Mouse (Mus musculus): ENCODE measurements around the gene Rnase11.
"Not testable (repeated sequence)": the region's sequence is repeated elsewhere in the genome, so short reads cannot be mapped to it uniquely, and the experiment has no call there.

Gene Rnase11

GRCm38 (mm10) chr14:51081035-51081434 lies 31.1 kb upstream of the Rnase11 start:
- no peak for DNase-seq (ENCODE audit: low spot score)

GRCm38 (mm10) chr14:51079180-51079579 lies 29.2 kb upstream of the Rnase11 start:
- DNase-seq (ENCODE audit: low spot score), result no peak

- no peak for DNase-seq (ENCODE audit: low spot score)
Observed at GRCm38 (mm10) chr14:51074335-51074734, 24.4 kb upstream of the Rnase11 start, which contains the start of gene Olfr750. Gene Olfr750 (minus strand): TSS chr14:51074435.

GRCm38 (mm10) chr14:51069617-51070016 lies 19.7 kb upstream of the Rnase11 start:
- DNase-seq (ENCODE audit: low spot score), result peak; percentile 43

DNA sequence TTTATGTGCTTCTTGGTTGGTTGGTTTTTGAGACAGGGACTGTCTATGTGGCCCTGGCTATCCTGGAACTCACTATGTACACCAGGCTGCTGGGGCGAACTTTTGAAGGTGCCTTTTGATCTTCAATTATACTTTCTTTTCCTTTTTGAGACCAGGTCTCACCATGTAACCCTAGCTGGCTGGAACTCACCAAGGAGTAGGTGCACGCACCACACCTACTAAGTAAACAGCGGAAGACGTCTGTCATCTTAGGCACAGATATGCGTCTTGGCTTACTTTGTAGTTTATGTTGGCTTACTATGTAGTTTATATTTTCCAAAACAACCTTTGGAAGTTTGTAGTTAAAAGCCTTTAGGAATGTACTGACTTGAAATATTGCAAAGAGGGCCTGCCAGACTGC lies 19.0 kb upstream of the Rnase11 start:
- no peak for DNase-seq (ENCODE audit: low spot score)

DNA sequence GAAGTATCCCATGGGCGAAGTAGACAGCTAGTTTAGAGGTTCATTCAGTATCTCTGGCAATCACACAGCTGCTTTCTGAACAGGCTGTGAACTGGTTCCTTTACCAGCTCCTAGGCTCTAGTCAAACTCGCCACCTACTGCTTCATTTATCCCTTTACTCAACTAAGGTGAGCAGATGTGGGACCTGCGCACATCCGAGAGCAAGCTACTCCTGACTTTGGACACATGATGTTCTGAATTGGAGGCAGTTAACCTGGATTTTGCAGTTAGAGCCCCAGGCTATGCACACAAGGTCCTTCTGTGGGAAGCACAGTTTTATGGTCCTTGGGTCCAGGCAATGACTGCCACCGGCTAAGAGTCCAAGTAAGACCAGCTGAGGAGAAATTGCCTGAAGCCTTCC lies 10.8 kb upstream of the Rnase11 start:
- no peak for DNase-seq (ENCODE audit: low spot score)

DNA sequence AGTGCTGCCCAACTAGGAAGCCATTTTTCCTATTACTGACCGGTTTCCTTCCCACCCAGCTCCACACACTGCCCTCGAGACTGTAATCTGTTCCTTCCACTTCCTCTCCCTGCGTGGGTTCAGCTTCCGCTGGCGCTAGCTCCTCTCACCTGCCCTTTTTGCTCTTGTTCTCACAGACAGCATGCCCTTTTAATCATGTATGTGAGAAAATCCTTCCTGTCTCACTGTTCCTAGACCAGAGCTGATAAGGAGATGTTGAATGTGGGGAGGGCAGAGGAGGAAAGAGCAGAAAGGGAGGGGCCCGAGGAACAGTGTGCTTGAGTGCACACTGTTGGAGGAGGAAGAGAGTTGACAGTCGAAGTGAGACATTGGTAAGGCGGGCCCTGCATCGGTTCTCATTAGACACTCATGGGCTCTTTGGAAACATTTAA lies 7.5 kb upstream of the Rnase11 start, which contains the start of gene Rnase12:
Gene Rnase12, minus strand, starts transcription at position 261 of the 431 bp plus-strand sequence.
- no peak for DNase-seq (ENCODE audit: low spot score)

- no peak for DNase-seq (ENCODE audit: low spot score)
Observed at GRCm38 (mm10) chr14:51054243-51055237, 4.6 kb upstream of the Rnase11 start.

DNA sequence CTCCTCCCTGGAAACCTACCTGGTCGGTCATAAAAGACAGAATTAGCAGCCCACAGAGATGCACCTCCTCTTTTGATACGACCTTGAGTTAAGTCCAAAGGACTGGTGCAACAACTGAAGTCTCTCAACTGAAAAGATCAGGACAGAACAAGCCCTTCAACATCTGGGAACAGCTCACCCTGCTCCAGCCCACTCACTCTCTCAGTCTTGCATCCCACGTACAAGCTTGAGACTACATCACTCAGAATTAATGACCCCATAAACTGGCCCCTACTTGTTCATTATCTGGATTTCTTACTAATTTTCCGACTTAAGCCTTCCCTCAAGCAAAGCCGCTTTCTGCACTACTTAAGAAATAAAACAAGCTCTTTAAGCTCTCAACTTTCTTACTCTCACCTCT lies 3.2 kb upstream of the Rnase11 start:
- no peak for DNase-seq (ENCODE audit: low spot score)

GRCm38 (mm10) chr14:51051941-51052340 lies 2.0 kb upstream of the Rnase11 start:
- DNase-seq (ENCODE audit: low spot score), result no peak

- DNase-seq (ENCODE audit: low spot score), result no peak
Observed at GRCm38 (mm10) chr14:51047846-51048245, 2.1 kb downstream of the Rnase11 start.

DNA sequence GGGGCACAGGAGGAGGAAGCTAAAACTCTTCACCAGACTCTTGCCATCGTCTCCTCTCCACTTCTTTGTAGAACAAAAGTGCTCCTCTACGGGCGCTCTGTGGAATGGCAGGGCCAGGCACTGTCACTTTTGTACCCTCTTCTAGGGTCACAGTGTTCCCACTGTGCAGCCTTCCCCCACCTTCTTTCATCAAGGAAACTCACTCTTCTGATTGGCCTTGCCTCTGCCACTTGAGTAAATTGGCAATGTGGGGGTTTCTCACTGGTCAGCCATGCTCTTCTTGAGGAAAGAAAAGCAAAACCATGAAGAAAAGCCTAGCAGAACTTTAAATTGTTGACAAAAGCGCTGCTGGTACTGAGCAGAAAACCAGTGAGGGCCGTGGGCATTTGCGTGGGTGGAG lies 8.2 kb downstream of the Rnase11 start, which contains the start of gene Rnase9:
Gene Rnase9, minus strand, starts transcription at position 101 of the 400 bp plus-strand sequence.
- no peak for DNase-seq (ENCODE audit: low spot score)

DNA sequence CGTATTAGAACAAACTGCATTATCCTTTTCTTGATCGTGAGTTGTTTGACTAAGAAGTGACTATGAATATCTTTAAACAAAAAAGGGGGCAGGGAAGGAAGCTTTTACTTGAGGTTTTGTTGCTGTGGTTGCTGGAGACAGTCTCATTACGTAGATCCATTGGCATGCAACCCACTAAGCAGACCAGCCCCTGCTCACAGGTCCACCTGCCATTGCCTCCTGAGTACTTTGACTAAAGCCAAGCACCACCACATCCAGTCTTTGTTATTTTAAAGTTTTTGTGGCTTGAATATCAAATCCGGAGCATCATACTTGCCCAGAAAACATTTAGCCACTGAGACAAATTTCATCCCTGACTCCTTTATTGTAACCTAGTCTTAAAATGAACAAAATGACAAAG lies 13.7 kb downstream of the Rnase11 start:
- DNase-seq (ENCODE audit: low spot score), result no peak

- DNase-seq (ENCODE audit: low spot score), result no peak
Observed at GRCm38 (mm10) chr14:51035206-51035605, 14.8 kb downstream of the Rnase11 start.

DNA sequence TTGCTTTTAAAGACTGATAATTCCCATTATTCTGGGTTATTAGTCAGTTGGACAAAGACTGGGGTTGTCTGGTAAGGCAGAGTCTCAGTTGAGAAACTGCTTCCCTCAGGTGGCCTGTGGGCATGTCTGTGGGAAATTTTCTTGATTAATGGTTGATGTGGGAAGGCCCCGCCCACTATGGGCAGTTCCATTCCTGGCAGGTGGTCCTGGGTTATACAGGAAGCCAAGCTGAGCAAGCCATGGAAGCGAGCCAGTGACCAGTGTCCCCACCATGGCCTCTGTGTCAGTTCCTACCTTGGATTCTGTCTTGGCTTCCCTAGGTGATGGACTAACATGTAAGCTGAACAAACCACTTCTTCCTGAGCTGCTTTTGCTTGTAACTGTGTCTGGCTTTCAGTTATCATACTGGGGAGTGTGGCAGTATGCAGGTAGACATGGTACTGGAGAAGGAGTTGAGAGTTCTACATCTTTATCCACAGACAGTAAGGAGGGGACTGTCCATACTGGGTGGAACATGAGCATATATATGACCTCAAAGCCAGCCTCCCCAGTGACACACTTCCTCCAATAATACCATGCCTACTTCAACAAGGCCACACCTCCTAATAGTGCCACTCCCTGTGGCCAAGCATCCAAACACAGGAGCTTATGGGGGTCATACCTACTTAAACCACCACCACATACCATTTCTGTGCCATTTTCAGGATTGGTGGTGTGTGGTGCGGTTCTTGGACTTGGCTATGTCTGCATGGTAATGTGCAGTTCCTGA lies 22.4 kb downstream of the Rnase11 start:
- DNase-seq (ENCODE audit: low spot score), result no peak

- peak; percentile 79 for DNase-seq (ENCODE audit: low spot score)
Observed at GRCm38 (mm10) chr14:51026391-51027133, 23.4 kb downstream of the Rnase11 start.

DNA sequence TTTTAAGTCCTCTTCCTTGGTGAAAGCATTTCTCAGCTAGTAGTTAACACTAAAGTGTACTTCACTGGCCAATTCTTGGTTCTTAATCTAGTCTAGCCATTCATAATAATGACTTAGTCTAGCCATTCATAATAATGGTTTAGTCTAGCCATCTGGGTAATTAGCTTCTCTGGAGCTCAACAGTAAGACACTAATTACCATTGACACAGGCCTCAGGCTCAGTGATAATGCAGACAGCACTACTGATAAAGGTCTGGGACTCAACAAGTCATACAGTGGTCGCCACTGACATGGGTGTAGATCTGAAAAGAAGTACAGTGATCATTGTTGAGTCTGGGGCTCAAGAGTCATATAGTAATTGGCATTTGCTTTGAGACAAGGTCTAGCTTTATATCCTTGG lies 25.1 kb downstream of the Rnase11 start:
- no peak for DNase-seq (ENCODE audit: low spot score)

- DNase-seq (ENCODE audit: low spot score), result no peak
Observed at GRCm38 (mm10) chr14:51023457-51023856, 26.5 kb downstream of the Rnase11 start.

DNA sequence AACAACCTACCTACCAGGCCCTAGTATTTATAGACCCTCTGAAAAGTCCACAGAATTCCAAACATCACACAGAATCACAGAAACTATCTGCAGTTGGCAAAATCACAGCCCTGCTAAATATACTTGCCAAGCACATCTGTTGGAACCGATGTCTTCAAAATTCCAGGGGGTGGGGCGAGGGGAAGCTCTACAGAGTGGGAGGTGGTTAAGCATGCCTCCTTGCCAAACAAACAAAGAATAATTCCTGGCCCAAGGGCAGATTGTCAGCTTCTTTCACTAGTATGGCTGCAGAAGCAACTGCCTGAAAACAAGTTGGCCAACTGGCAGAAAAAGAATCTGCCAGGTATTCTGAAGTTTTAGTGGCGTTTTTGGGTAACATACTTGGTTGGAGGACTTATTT lies 32.7 kb downstream of the Rnase11 start:
- DNase-seq (ENCODE audit: low spot score), result no peak

DNA sequence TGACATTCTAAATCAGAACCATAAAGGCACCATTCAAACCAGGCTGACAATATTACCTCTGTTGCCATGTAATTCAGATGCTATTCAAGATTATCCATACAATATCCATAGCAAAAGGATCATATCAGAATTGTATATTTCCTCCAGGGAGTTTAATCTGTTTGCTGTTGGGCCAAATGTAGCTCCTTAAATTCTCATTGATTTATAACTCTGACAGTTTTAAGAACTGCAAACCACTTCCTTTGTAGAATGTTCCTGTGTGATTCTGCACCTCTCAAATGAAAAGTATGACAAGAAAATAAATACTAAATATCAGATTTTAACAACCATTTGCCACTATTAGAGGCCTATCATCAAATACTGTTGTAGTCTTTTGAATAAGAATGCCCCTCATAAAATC lies 34.2 kb downstream of the Rnase11 start:
- DNase-seq (ENCODE audit: low spot score), result no peak

GRCm38 (mm10) chr14:51014724-51015123 lies 35.2 kb downstream of the Rnase11 start:
- DNase-seq (ENCODE audit: low spot score), result not testable (repeated sequence)

DNA sequence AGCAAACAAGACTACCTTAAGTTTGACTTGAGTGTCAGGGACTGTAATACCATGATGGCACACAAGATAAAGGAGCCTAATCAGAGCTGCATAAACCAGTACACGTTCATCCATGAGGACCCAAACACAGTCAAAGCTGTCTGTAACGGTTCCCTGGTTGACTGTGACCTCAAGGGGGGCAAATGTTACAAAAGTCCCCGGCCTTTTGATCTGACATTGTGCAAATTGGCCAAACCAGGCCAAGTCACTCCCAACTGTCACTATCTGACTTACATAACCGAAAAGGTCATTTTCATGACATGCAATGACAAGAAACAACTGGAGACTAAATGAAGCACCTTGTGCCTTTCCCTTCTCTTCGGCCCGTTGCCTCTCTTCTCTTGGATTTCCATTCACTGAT lies 40.4 kb downstream of the Rnase11 start:
- DNase-seq (ENCODE audit: low spot score), result no peak

Measured in layer of hippocampus, adult 11-12 months (tissue).